In the genomic region with DNA sequence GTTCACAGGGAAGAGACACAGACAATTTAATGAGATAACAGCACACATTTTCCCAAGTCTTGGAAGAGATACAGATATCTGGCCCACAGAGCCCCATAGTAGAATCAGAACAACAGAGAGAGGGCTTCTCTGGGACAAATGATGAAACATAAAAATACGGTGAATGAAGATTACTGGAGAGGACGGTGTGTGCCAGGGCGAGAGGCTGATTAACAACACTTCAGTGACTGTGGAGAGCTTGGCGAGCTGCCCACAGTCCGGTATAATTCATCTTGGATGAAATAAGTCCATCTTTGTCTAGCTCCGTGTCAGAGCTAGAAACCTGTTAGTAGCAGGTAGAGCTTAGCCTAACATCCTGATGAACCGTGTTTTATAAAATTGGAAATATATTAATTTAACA, we compare ENCODE assay signal across 24 mouse cellular contexts. TPM values are rescaled to one million over a fixed set of nuclear protein-coding genes. Genes with fewer than 3 reads are reported as not detected.
DNase-seq lines count a peak whose midpoint lies in the region; ATAC-seq and TF ChIP-seq lines count a peak whose summit lies in the region.
"Had no signal": no experiment of that assay in that cellular context is flagged by ENCODE, and none has a peak within 500 bp of the region (broad histone marks: within the 10 kb centered on the region; RNA-seq: fewer than 3 reads in every experiment).

No protein-coding gene starts in this region.

- peak; percentile 25 to 26 for DNase-seq in cerebellum, postnatal 36 days
- DNase-seq in hindbrain, postnatal 0 days (ENCODE audit: low spot score): peak; percentile 65
- DNase-seq in hindbrain, embryonic 11.5 days (ENCODE audit: low spot score): no peak
- DNase-seq in Muller cell, postnatal 12 days (ENCODE audit: inconsistent ontology term): peak; percentile 17
- DNase-seq: adrenal gland, adult 2 months; cerebellum, adult 11-12 months; gastrocnemius, postnatal 36 days; kidney, postnatal 36 days; layer of hippocampus, adult 9-11 months; lung, adult 2 months had no signal

- no peaks in the 10 kb centered on the region for H3K36me3 ChIP-seq in hindbrain, postnatal 0 days (ENCODE audit: insufficient read depth, low read length)
- H3K36me3 ChIP-seq in hindbrain, embryonic 11.5 days (ENCODE audit: control insufficient read depth, insufficient read depth, low read length): no peaks in the 10 kb centered on the region
- no peaks in the 10 kb centered on the region for H3K36me3 ChIP-seq in forebrain, embryonic 15.5 days
- H3K36me3 ChIP-seq: embryonic facial prominence, embryonic 13.5 days; heart, embryonic 15.5 days; hindbrain, embryonic 12.5 days; limb, embryonic 12.5 days; liver, embryonic 12.5 days had no signal

- peaks cover 4% of the 10 kb centered on the region; the same call in 1 of the 2 replicates for H3K4me1 ChIP-seq in hindbrain, postnatal 0 days (ENCODE audit: insufficient read depth, low read length)
- H3K4me1 ChIP-seq in hindbrain, embryonic 11.5 days (replicated peaks; ENCODE audit: control insufficient read depth, insufficient read depth, low read length): no peaks in the 10 kb centered on the region
- H3K4me1 ChIP-seq in forebrain, embryonic 15.5 days: peaks cover 9% of the 10 kb centered on the region; the same call in 1 of the 2 replicates
- H3K4me1 ChIP-seq: embryonic facial prominence, embryonic 13.5 days; heart, embryonic 15.5 days; hindbrain, embryonic 12.5 days; limb, embryonic 12.5 days; liver, embryonic 12.5 days; megakaryocyte, embryonic 14.5 days had no signal

- no peak for ATAC-seq in cerebellum, adult (ENCODE audit: insufficient number of reproducible peaks, low FRiP score, low TSS enrichment)
- ATAC-seq in hindbrain, postnatal 0 days: peak; percentile 28; the same call in 1 of the 2 replicates
- no peak for ATAC-seq in hindbrain, embryonic 11.5 days (ENCODE audit: low FRiP score)
- ATAC-seq in forebrain, embryonic 15.5 days (replicated peaks): 0 out of 2 replicates have a peak, but pooled peaks have one; percentile 20
- no peak for ATAC-seq in erythroblast, adult 5-6 weeks (replicated peaks; ENCODE audit: low FRiP score, poor library complexity, severe bottlenecking)
- ATAC-seq: intestine, embryonic 16.5 days; liver, embryonic 12.5 days had no signal

- H3K9me3 ChIP-seq in hindbrain, postnatal 0 days (ENCODE audit: low read length): no peaks in the 10 kb centered on the region
- no peaks in the 10 kb centered on the region for H3K9me3 ChIP-seq in hindbrain, embryonic 11.5 days (ENCODE audit: control insufficient read depth, low read length)
- H3K9me3 ChIP-seq in forebrain, embryonic 15.5 days: no peaks in the 10 kb centered on the region
- H3K9me3 ChIP-seq: embryonic facial prominence, embryonic 13.5 days; heart, embryonic 15.5 days; hindbrain, embryonic 12.5 days; limb, embryonic 12.5 days had no signal

- TF ChIP-seq CTCF in hindbrain, postnatal 0 days (IDR thresholded peaks at IDR 0.05; ENCODE audit: low read depth): no peak

- no peaks in the 10 kb centered on the region for H3K27me3 ChIP-seq in hindbrain, postnatal 0 days (ENCODE audit: insufficient read depth, low read length)
- H3K27me3 ChIP-seq in hindbrain, embryonic 11.5 days (ENCODE audit: control insufficient read depth, insufficient read depth, low read length): no peaks in the 10 kb centered on the region
- H3K27me3 ChIP-seq in forebrain, embryonic 15.5 days: no peaks in the 10 kb centered on the region
- H3K27me3 ChIP-seq: embryonic facial prominence, embryonic 13.5 days; heart, embryonic 15.5 days; hindbrain, embryonic 12.5 days; limb, embryonic 12.5 days; liver, embryonic 12.5 days; megakaryocyte, embryonic 14.5 days had no signal

- no peak overlapping the region for H3K9ac ChIP-seq in hindbrain, postnatal 0 days (replicated peaks; ENCODE audit: low read length)
- no peak overlapping the region for H3K9ac ChIP-seq in hindbrain, embryonic 11.5 days (ENCODE audit: low read depth, low read length)
- no peak overlapping the region for H3K9ac ChIP-seq in forebrain, embryonic 15.5 days (replicated peaks)
- H3K9ac ChIP-seq: embryonic facial prominence, embryonic 13.5 days; heart, embryonic 15.5 days; hindbrain, embryonic 12.5 days; limb, embryonic 12.5 days; liver, embryonic 12.5 days had no signal

- H3K4me2 ChIP-seq in hindbrain, postnatal 0 days (ENCODE audit: low read depth, low read length): peak overlapping the region; percentile 35; the same call in 1 of the 2 replicates
- no peak overlapping the region for H3K4me2 ChIP-seq in hindbrain, embryonic 11.5 days (replicated peaks; ENCODE audit: low read depth, low read length)
- peak overlapping the region; percentile 15 for H3K4me2 ChIP-seq in forebrain, embryonic 15.5 days (replicated peaks)
- H3K4me2 ChIP-seq: embryonic facial prominence, embryonic 13.5 days; heart, embryonic 15.5 days; hindbrain, embryonic 12.5 days; limb, embryonic 12.5 days; liver, embryonic 12.5 days had no signal

- WGBS in hindbrain, postnatal 0 days: 50% methylated on average over 7 of the region's 7 CpGs
- WGBS in hindbrain, embryonic 11.5 days: 91% methylated on average over 7 of the region's 7 CpGs
- 21% methylated on average over 7 of the region's 7 CpGs for WGBS in forebrain, embryonic 15.5 days

- H3K4me3 ChIP-seq in hindbrain, postnatal 0 days (ENCODE audit: low read length): no peak overlapping the region
- H3K4me3 ChIP-seq in hindbrain, embryonic 11.5 days (ENCODE audit: low read depth, low read length): no peak overlapping the region
- 0 out of 2 replicates have a peak overlapping the region, but pooled peaks have one; percentile 1 for H3K4me3 ChIP-seq in forebrain, embryonic 15.5 days
- H3K4me3 ChIP-seq: embryonic facial prominence, embryonic 13.5 days; heart, embryonic 15.5 days; hindbrain, embryonic 12.5 days; limb, embryonic 12.5 days; liver, embryonic 12.5 days; megakaryocyte, embryonic 14.5 days had no signal

- H3K27ac ChIP-seq in hindbrain, postnatal 0 days: no peak overlapping the region
- H3K27ac ChIP-seq in hindbrain, embryonic 11.5 days (ENCODE audit: low read depth, low read length): no peak overlapping the region
- H3K27ac ChIP-seq in forebrain, embryonic 15.5 days (replicated peaks): no peak overlapping the region
- H3K27ac ChIP-seq: embryonic facial prominence, embryonic 13.5 days; heart, embryonic 15.5 days; hindbrain, embryonic 12.5 days; limb, embryonic 12.5 days; liver, embryonic 12.5 days had no signal

RNA-seq across cellular contexts. Expression of a gene that starts 5.3 kb away (rescaled TPM):
- total RNA-seq in hindbrain, postnatal 0 days (2014; rRNA removed): 0.47 and 6.7 TPM in 2 replicates
- polyA plus RNA-seq in hindbrain, postnatal 0 days (2015; fragmentation: Nextera tagmentation; extraction: Ambion mirVana): 0.25 TPM in 1 of 2 replicates, not detected in the other
- not detected in 2 replicates for polyA plus RNA-seq in hindbrain, embryonic 11.5 days (2014; fragmentation: Nextera tagmentation; extraction: Ambion mirVana)
- polyA plus RNA-seq in forebrain, embryonic 15.5 days (2015; fragmentation: Nextera tagmentation; extraction: Ambion mirVana): not detected in 2 replicates
- total RNA-seq in erythroblast, adult 5-6 weeks (2015; ENCODE audit: low replicate concordance): not detected in 2 replicates
- total RNA-seq in erythroblast, adult 5-6 weeks (2017; ENCODE audit: low replicate concordance): not detected in 2 replicates
- total RNA-seq: adrenal gland, adult 2 months; gastrocnemius, postnatal 36 days; heart, adult 8-10 months had no signal
- polyA plus RNA-seq: adrenal gland, adult 2 months; C2C12; embryonic facial prominence, embryonic 13.5 days; heart, embryonic 15.5 days; hindbrain, embryonic 12.5 days; intestine, embryonic 16.5 days; kidney, embryonic 14.5 days; limb, embryonic 12.5 days; liver, embryonic 12.5 days; lung, adult 2 months; small intestine, adult 2 months had no signal

RNA-seq across cellular contexts. Expression of a gene that starts 25.7 kb away (rescaled TPM):
- not detected in 2 replicates for total RNA-seq in hindbrain, postnatal 0 days (2014; rRNA removed)
- not detected in 2 replicates for polyA plus RNA-seq in hindbrain, postnatal 0 days (2015; fragmentation: Nextera tagmentation; extraction: Ambion mirVana)
- not detected in 2 replicates for polyA plus RNA-seq in hindbrain, embryonic 11.5 days (2014; fragmentation: Nextera tagmentation; extraction: Ambion mirVana)
- not detected in 2 replicates for polyA plus RNA-seq in forebrain, embryonic 15.5 days (2015; fragmentation: Nextera tagmentation; extraction: Ambion mirVana)
- not detected in 2 replicates for total RNA-seq in erythroblast, adult 5-6 weeks (2015; ENCODE audit: low replicate concordance)
- total RNA-seq in erythroblast, adult 5-6 weeks (2017; ENCODE audit: low replicate concordance): not detected in 2 replicates
- total RNA-seq: adrenal gland, adult 2 months; gastrocnemius, postnatal 36 days; heart, adult 8-10 months had no signal
- polyA plus RNA-seq: adrenal gland, adult 2 months; C2C12; embryonic facial prominence, embryonic 13.5 days; heart, embryonic 15.5 days; hindbrain, embryonic 12.5 days; intestine, embryonic 16.5 days; kidney, embryonic 14.5 days; limb, embryonic 12.5 days; liver, embryonic 12.5 days; lung, adult 2 months; small intestine, adult 2 months had no signal

RNA-seq across cellular contexts. Expression of a gene that starts 57.6 kb away (rescaled TPM):
- total RNA-seq in hindbrain, postnatal 0 days (2014; rRNA removed): not detected in 2 replicates
- not detected in 2 replicates for polyA plus RNA-seq in hindbrain, postnatal 0 days (2015; fragmentation: Nextera tagmentation; extraction: Ambion mirVana)
- polyA plus RNA-seq in hindbrain, embryonic 11.5 days (2014; fragmentation: Nextera tagmentation; extraction: Ambion mirVana): not detected in 2 replicates
- polyA plus RNA-seq in forebrain, embryonic 15.5 days (2015; fragmentation: Nextera tagmentation; extraction: Ambion mirVana): not detected in 2 replicates
- total RNA-seq in erythroblast, adult 5-6 weeks (2015; ENCODE audit: low replicate concordance): not detected in 2 replicates
- not detected in 2 replicates for total RNA-seq in erythroblast, adult 5-6 weeks (2017; ENCODE audit: low replicate concordance)
- total RNA-seq: adrenal gland, adult 2 months; gastrocnemius, postnatal 36 days; heart, adult 8-10 months had no signal
- polyA plus RNA-seq: adrenal gland, adult 2 months; C2C12; embryonic facial prominence, embryonic 13.5 days; heart, embryonic 15.5 days; hindbrain, embryonic 12.5 days; intestine, embryonic 16.5 days; kidney, embryonic 14.5 days; limb, embryonic 12.5 days; liver, embryonic 12.5 days; lung, adult 2 months; small intestine, adult 2 months had no signal

Comparison
In these comparisons a context has a peak if more than half of its experiments do, and no peak if none do; other contexts are left out.
1. ATAC-seq: peak in hindbrain, postnatal 0 days (single experiment) and forebrain, embryonic 15.5 days (single experiment); none in cerebellum, adult (single experiment), hindbrain, embryonic 11.5 days (single experiment) and erythroblast, adult 5-6 weeks (single experiment).